8 mouse cellular contexts compared by ENCODE assay signal in the genomic region with DNA sequence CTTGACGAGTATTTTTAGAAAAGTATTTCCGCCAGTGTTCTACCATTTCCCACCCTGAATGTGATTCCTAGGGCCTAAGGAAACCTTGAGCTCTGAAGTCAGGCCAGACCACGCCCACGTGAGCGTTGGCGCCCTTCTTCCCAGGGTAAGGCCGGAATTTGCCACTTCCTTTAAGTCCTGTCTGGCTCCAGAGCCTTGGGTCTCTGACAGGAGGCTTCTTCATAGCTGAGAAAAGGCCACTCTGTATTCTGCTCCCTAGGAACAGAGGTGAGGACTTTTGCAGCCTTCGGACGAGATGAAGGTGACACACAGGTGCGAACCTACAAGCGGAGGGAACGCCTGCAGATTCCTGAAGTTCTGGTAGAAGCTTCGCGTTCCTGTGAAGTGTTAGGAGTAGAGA. TPM values are rescaled to one million over a fixed set of nuclear protein-coding genes. Genes with fewer than 3 reads are reported as not detected.
A peak's percentile ranks its signal among the peaks of the same experiment; 100 is the strongest.
DNase-seq lines count a peak whose midpoint lies in the region; ATAC-seq lines count a peak whose summit lies in the region.

Gene Ptdss2, plus strand, starts transcription at position 138 of the 400 bp plus-strand sequence.

- H3K27me3 ChIP-seq in embryonic facial prominence, embryonic 10.5 days (replicated peaks; ENCODE audit: low read depth, poor library complexity, severe bottlenecking) = peaks cover 14% of the 10 kb centered on the region
- H3K27me3 ChIP-seq in kidney, embryonic 14.5 days (ENCODE audit: control insufficient read depth, insufficient read depth, low read length) = no peaks in the 10 kb centered on the region
- H3K27me3 ChIP-seq in liver, embryonic 15.5 days = 0 out of 2 replicates have a peak, but pooled peaks cover 4% of the 10 kb centered on the region
- H3K27me3 ChIP-seq in neural tube, embryonic 14.5 days (ENCODE audit: control insufficient read depth, insufficient read depth, low read length) = no peaks in the 10 kb centered on the region

- 45% methylated on average over 14 of the region's 14 CpGs for WGBS in embryonic facial prominence, embryonic 10.5 days
- 42% methylated on average over 14 of the region's 14 CpGs for WGBS in kidney, embryonic 14.5 days
- 28% methylated on average over 14 of the region's 14 CpGs for WGBS in liver, embryonic 15.5 days (ENCODE audit: insufficient replicate concordance)
- 55% methylated on average over 14 of the region's 14 CpGs for WGBS in neural tube, embryonic 14.5 days

- H3K36me3 ChIP-seq in embryonic facial prominence, embryonic 10.5 days (replicated peaks) = no peaks in the 10 kb centered on the region
- no peaks in the 10 kb centered on the region for H3K36me3 ChIP-seq in kidney, embryonic 14.5 days (ENCODE audit: control insufficient read depth, insufficient read depth, low read length)
- H3K36me3 ChIP-seq in liver, embryonic 15.5 days (replicated peaks) = no peaks in the 10 kb centered on the region
- H3K36me3 ChIP-seq in neural tube, embryonic 14.5 days (ENCODE audit: control insufficient read depth, insufficient read depth, low read length) = no peaks in the 10 kb centered on the region

- H3K4me3 ChIP-seq in embryonic facial prominence, embryonic 10.5 days = peak within 1 kb of the TSS; percentile 59
- peak within 1 kb of the TSS; percentile 55 for H3K4me3 ChIP-seq in kidney, embryonic 14.5 days (ENCODE audit: low read length)
- peak within 1 kb of the TSS; percentile 71 for H3K4me3 ChIP-seq in liver, embryonic 15.5 days (replicated peaks)
- H3K4me3 ChIP-seq in neural tube, embryonic 14.5 days (ENCODE audit: low read depth, low read length) = peak within 1 kb of the TSS; percentile 39

- H3K9me3 ChIP-seq in embryonic facial prominence, embryonic 10.5 days = no peaks in the 10 kb centered on the region
- no peaks in the 10 kb centered on the region for H3K9me3 ChIP-seq in kidney, embryonic 14.5 days (ENCODE audit: control insufficient read depth, low read length)
- no peaks in the 10 kb centered on the region for H3K9me3 ChIP-seq in liver, embryonic 15.5 days (replicated peaks)
- no peaks in the 10 kb centered on the region for H3K9me3 ChIP-seq in neural tube, embryonic 14.5 days (ENCODE audit: control insufficient read depth, low read length)

- peak within 1 kb of the TSS; percentile 84 for H3K27ac ChIP-seq in embryonic facial prominence, embryonic 10.5 days (replicated peaks)
- H3K27ac ChIP-seq in kidney, embryonic 14.5 days (ENCODE audit: low read depth, low read length) = peak within 1 kb of the TSS; percentile 86
- H3K27ac ChIP-seq in liver, embryonic 15.5 days (replicated peaks) = peak within 1 kb of the TSS; percentile 96
- peak within 1 kb of the TSS; percentile 84 for H3K27ac ChIP-seq in neural tube, embryonic 14.5 days (ENCODE audit: low read depth, low read length)

- peak within 1 kb of the TSS; percentile 58 for H3K4me2 ChIP-seq in kidney, embryonic 14.5 days (replicated peaks; ENCODE audit: low read depth, low read length)
- H3K4me2 ChIP-seq in liver, embryonic 15.5 days = peak within 1 kb of the TSS; percentile 89
- H3K4me2 ChIP-seq in neural tube, embryonic 14.5 days (ENCODE audit: low read depth, low read length) = peak within 1 kb of the TSS; percentile 51

- no peak for ATAC-seq in kidney, embryonic 14.5 days (ENCODE audit: low FRiP score, low TSS enrichment)
- ATAC-seq in liver, embryonic 15.5 days (ENCODE audit: insufficient read depth) = no peak
- ATAC-seq in neural tube, embryonic 14.5 days (ENCODE audit: low read depth) = no peak

- peak within 1 kb of the TSS; percentile 67 for H3K9ac ChIP-seq in kidney, embryonic 14.5 days (ENCODE audit: low read depth, low read length)
- peak within 1 kb of the TSS; percentile 69 for H3K9ac ChIP-seq in liver, embryonic 15.5 days
- H3K9ac ChIP-seq in neural tube, embryonic 14.5 days (replicated peaks; ENCODE audit: low read depth, low read length) = peak within 1 kb of the TSS; percentile 53

- peaks cover 19% of the 10 kb centered on the region for H3K4me1 ChIP-seq in embryonic facial prominence, embryonic 10.5 days
- H3K4me1 ChIP-seq in kidney, embryonic 14.5 days (ENCODE audit: control insufficient read depth, insufficient read depth, low read length) = 0 out of 2 replicates have a peak, but pooled peaks cover 3% of the 10 kb centered on the region
- H3K4me1 ChIP-seq in liver, embryonic 15.5 days (replicated peaks) = peaks cover 93% of the 10 kb centered on the region
- no peaks in the 10 kb centered on the region for H3K4me1 ChIP-seq in neural tube, embryonic 14.5 days (ENCODE audit: control insufficient read depth, insufficient read depth, low read length)

- no peak for DNase-seq in layer of hippocampus, adult 18-20 months (ENCODE audit: low spot score in 2 of 2)
- no peak for DNase-seq in layer of hippocampus, adult 9-11 months
- peak; percentile 23 for DNase-seq in embryonic facial prominence, embryonic 10.5 days (ENCODE audit: low spot score)
- DNase-seq in heart, adult 9 months (ENCODE audit: low spot score in 2 of 2) = peak; percentile 44 to 58
- no peak for DNase-seq in spleen, adult 18-20 months

RNA-seq across cellular contexts. Expression of gene Ptdss2, which starts in this region (rescaled TPM):
- total RNA-seq in layer of hippocampus, adult 18-20 months (2021) = 10 to 100 TPM; 47.4 to 50.6 TPM
- polyA plus RNA-seq in embryonic facial prominence, embryonic 10.5 days (2016; fragmentation: Nextera tagmentation; extraction: Ambion mirVana) = 77.8 and 83.8 TPM in 2 replicates
- polyA plus RNA-seq in kidney, embryonic 14.5 days (2014; fragmentation: Nextera tagmentation; extraction: Ambion mirVana) = 58.4 and 63.1 TPM in 2 replicates
- polyA plus RNA-seq in liver, embryonic 15.5 days (2015; fragmentation: Nextera tagmentation; extraction: Ambion mirVana) = 138 and 140 TPM in 2 replicates
- polyA plus RNA-seq in neural tube, embryonic 14.5 days (2014; fragmentation: Nextera tagmentation; extraction: Ambion mirVana) = 71.7 and 80.8 TPM in 2 replicates

Comparison
In these comparisons a context has a peak if more than half of its experiments do, and no peak if none do; other contexts are left out.
1. DNase-seq: peak in embryonic facial prominence, embryonic 10.5 days (single experiment) and heart, adult 9 months (2 of 2); none in layer of hippocampus, adult 18-20 months (0 of 2), layer of hippocampus, adult 9-11 months (single experiment) and spleen, adult 18-20 months (0 of 2).
2. Peak in every context shown above with its lines, with median percentiles within 50 percentile points of each other: H3K27ac ChIP-seq, H3K4me3 ChIP-seq, H3K4me2 ChIP-seq and H3K9ac ChIP-seq.